In genomic region chr11:109995624-109996023, GRCm38 (mm10) we compare ENCODE assay signal across 8 mouse cellular contexts. TPM values are rescaled to one million over a fixed set of nuclear protein-coding genes. Genes with fewer than 3 reads are reported as not detected.
DNase-seq lines count a peak whose midpoint lies in the region; ATAC-seq and TF ChIP-seq lines count a peak whose summit lies in the region.

TSS of gene Abca8b (minus strand) at chr11:109995845.

- H3K9me3 ChIP-seq in liver, postnatal 0 days (ENCODE audit: low read length) = no peaks in the 10 kb centered on the region
- no peaks in the 10 kb centered on the region for H3K9me3 ChIP-seq in neural tube, embryonic 14.5 days (ENCODE audit: control insufficient read depth, low read length)

- 0 out of 2 replicates have a peak, but pooled peaks cover 5% of the 10 kb centered on the region for H3K4me1 ChIP-seq in liver, postnatal 0 days (ENCODE audit: insufficient read depth)
- no peaks in the 10 kb centered on the region for H3K4me1 ChIP-seq in neural tube, embryonic 14.5 days (ENCODE audit: control insufficient read depth, insufficient read depth, low read length)

- no peak for TF ChIP-seq CTCF in liver, postnatal 0 days (IDR thresholded peaks at IDR 0.05; ENCODE audit: low read depth)

- H3K9ac ChIP-seq in liver, postnatal 0 days (replicated peaks) = peak within 1 kb of the TSS; percentile 67
- H3K9ac ChIP-seq in neural tube, embryonic 14.5 days (replicated peaks; ENCODE audit: low read depth, low read length) = peak within 1 kb of the TSS; percentile 34; the same call in 1 of the 2 replicates

- peak; percentile 95 for ATAC-seq in liver, postnatal 0 days
- ATAC-seq in neural tube, embryonic 14.5 days (ENCODE audit: low read depth) = peak; percentile 94

- 1% methylated on average over 15 of the region's 15 CpGs for whole genome bisulfite sequencing in liver, postnatal 0 days (ENCODE audit: insufficient replicate concordance)
- under 1% methylated on average over 15 of the region's 15 CpGs for WGBS in neural tube, embryonic 14.5 days

- peak; percentile 75 for DNase-seq in Muller cell, postnatal 12 days (ENCODE audit: inconsistent ontology term)
- peak; percentile 90 to 94 for DNase-seq in cerebellum, adult 18-20 months
- peak; percentile 91 for DNase-seq in forelimb bud, embryonic 11.5 days (ENCODE audit: low read depth, low spot score)
- DNase-seq in heart, postnatal 36 days = peak; percentile 74 to 78
- peak; percentile 74 to 86 for DNase-seq in layer of hippocampus, adult 18-20 months (ENCODE audit: low spot score in 2 of 2)
- DNase-seq in liver, postnatal 0 days = peak; percentile 84
- DNase-seq in urinary bladder, postnatal 4 days (ENCODE audit: low spot score in 2 of 2) = peak; percentile 56 to 72

- intact Hi-C loops in heart, postnatal 36 days (cut with DNase I) = no loop called here

- no peaks in the 10 kb centered on the region for H3K27me3 ChIP-seq in liver, postnatal 0 days (ENCODE audit: insufficient read depth, low read length)
- no peaks in the 10 kb centered on the region for H3K27me3 ChIP-seq in neural tube, embryonic 14.5 days (ENCODE audit: control insufficient read depth, insufficient read depth, low read length)

- H3K4me2 ChIP-seq in liver, postnatal 0 days (ENCODE audit: low read depth, low read length) = peak within 1 kb of the TSS; percentile 69
- peak within 1 kb of the TSS; percentile 59 for H3K4me2 ChIP-seq in neural tube, embryonic 14.5 days (ENCODE audit: low read depth, low read length)

- H3K27ac ChIP-seq in liver, postnatal 0 days (ENCODE audit: low read depth) = peak within 1 kb of the TSS; percentile 88
- H3K27ac ChIP-seq in neural tube, embryonic 14.5 days (ENCODE audit: low read depth, low read length) = peak within 1 kb of the TSS; percentile 4; the same call in 1 of the 2 replicates

- peak within 1 kb of the TSS; percentile 43 for H3K4me3 ChIP-seq in liver, postnatal 0 days (ENCODE audit: low read depth, low read length)
- H3K4me3 ChIP-seq in neural tube, embryonic 14.5 days (ENCODE audit: low read depth, low read length) = peak within 1 kb of the TSS; percentile 37

- TF ChIP-seq EP300 in liver, postnatal 0 days (IDR thresholded peaks at IDR 0.05; ENCODE audit: low read depth) = no peak

- H3K36me3 ChIP-seq in liver, postnatal 0 days (replicated peaks; ENCODE audit: insufficient read depth, low read length) = no peaks in the 10 kb centered on the region
- H3K36me3 ChIP-seq in neural tube, embryonic 14.5 days (ENCODE audit: control insufficient read depth, insufficient read depth, low read length) = no peaks in the 10 kb centered on the region

RNA-seq across cellular contexts. Expression of gene Abca8b, which starts in this region (rescaled TPM):
- 1 to 10 TPM; 8.0 to 8.4 TPM for total RNA-seq in heart, postnatal 36 days (2021)
- 10 to 100 TPM; 10.6 to 11.5 TPM for total RNA-seq in layer of hippocampus, adult 18-20 months (2021)
- polyA plus RNA-seq in liver, postnatal 0 days (2015; fragmentation: Nextera tagmentation; extraction: Ambion mirVana) = 8.6 and 10.8 TPM in 2 replicates
- polyA plus RNA-seq in neural tube, embryonic 14.5 days (2014; fragmentation: Nextera tagmentation; extraction: Ambion mirVana) = 1.9 and 2.7 TPM in 2 replicates

Comparison
In these comparisons a context has a peak if more than half of its experiments do, and no peak if none do; other contexts are left out.
1. Peak in every context shown above with its lines: DNase-seq, ATAC-seq, H3K4me3 ChIP-seq and H3K27ac ChIP-seq.